Mouse (Mus musculus) cerebellum, postnatal 4 days (tissue): ENCODE results near the gene Jsrp1.

Experiments used
- DNase-seq, 2 experiments: peaks; one replicate each; pipeline ENCODE4 v3.0.0; 2022; ENCODE audit warnings: low spot score in 2 of 2, mixed read lengths in 1 of 2

The Jsrp1 gene

GRCm38 (mm10) chr10:80810084-80810483, 3.2 kb downstream of the Jsrp1 start:
- no peak for DNase-seq

- DNase-seq: no peak
Observed at GRCm38 (mm10) chr10:80808985-80809632, 4.2 kb downstream of the Jsrp1 start.

GRCm38 (mm10) chr10:80808099-80808984, 5.0 kb downstream of the Jsrp1 start:
- no peak for DNase-seq

GRCm38 (mm10) chr10:80807057-80807627, 6.2 kb downstream of the Jsrp1 start:
- peak in 1 of 2 experiments; percentile 72 for DNase-seq

- no peak for DNase-seq
Observed at GRCm38 (mm10) chr10:80806341-80807056, 6.8 kb downstream of the Jsrp1 start.

GRCm38 (mm10) chr10:80805925-80806324, 7.4 kb downstream of the Jsrp1 start:
- peak; percentile 77 to 85 for DNase-seq

GRCm38 (mm10) chr10:80805322-80805721, 8.0 kb downstream of the Jsrp1 start:
- no peak for DNase-seq

GRCm38 (mm10) chr10:80804916-80805315, 8.4 kb downstream of the Jsrp1 start, which contains the start of gene Amh:
Gene Amh, plus strand, starts transcription at chr10:80805243.
- no peak for DNase-seq

- no peak for DNase-seq
Observed at GRCm38 (mm10) chr10:80804340-80804739, 9.0 kb downstream of the Jsrp1 start.

GRCm38 (mm10) chr10:80802996-80803395, 10.3 kb downstream of the Jsrp1 start:
- DNase-seq: no peak

GRCm38 (mm10) chr10:80802204-80802912, 10.9 kb downstream of the Jsrp1 start:
- DNase-seq: no peak

GRCm38 (mm10) chr10:80799070-80799566, 14.2 kb downstream of the Jsrp1 start:
- no peak for DNase-seq

- DNase-seq: peak; percentile 89 to 95
Observed at GRCm38 (mm10) chr10:80798150-80799006, 14.9 kb downstream of the Jsrp1 start, which contains the start of the genes Sf3a2 and Plekhj1. Gene Sf3a2, plus strand, starts transcription at chr10:80798198. Gene Plekhj1, minus strand, starts transcription at chr10:80798626.

- no peak for DNase-seq
Observed at GRCm38 (mm10) chr10:80797186-80798149, 15.8 kb downstream of the Jsrp1 start.

GRCm38 (mm10) chr10:80796307-80796848, 16.9 kb downstream of the Jsrp1 start:
- DNase-seq: no peak

GRCm38 (mm10) chr10:80794750-80795149, 18.5 kb downstream of the Jsrp1 start:
- no peak for DNase-seq

GRCm38 (mm10) chr10:80793803-80794202, 19.5 kb downstream of the Jsrp1 start:
- DNase-seq: no peak

GRCm38 (mm10) chr10:80793033-80793784, 20.1 kb downstream of the Jsrp1 start:
- no peak for DNase-seq
